Mouse (Mus musculus): ENCODE data around the gene Grm3. TPM values are rescaled to one million over a fixed set of nuclear protein-coding genes. Genes with fewer than 3 reads are reported as not detected.

The Grm3 gene
- polyA plus RNA-seq, 1 experiment from 2014 or later: 0.04 TPM

GRCm38 (mm10) chr5:9497235-9497634, 227.7 kb downstream of the Grm3 start:
- no peak for ATAC-seq
- H3K4me3 ChIP-seq (ENCODE audit: low read depth, low read length): no peak overlapping the region
- no peak for DNase-seq (ENCODE audit: low spot score)
- 70% methylated on average over 4 of the region's 4 CpGs for WGBS
- no peaks in the 10 kb centered on the region for H3K27me3 ChIP-seq (replicated peaks; ENCODE audit: insufficient read depth, low read length)
- no peak overlapping the region for H3K4me2 ChIP-seq (replicated peaks; ENCODE audit: low read depth, low read length)
- no peaks in the 10 kb centered on the region for H3K36me3 ChIP-seq (ENCODE audit: insufficient read depth, low read length)
- no peak overlapping the region for H3K9ac ChIP-seq (replicated peaks; ENCODE audit: low read depth)
- TF ChIP-seq EP300 (IDR thresholded peaks at IDR 0.05) (no peak), CTCF (IDR thresholded peaks at IDR 0.05) (no peak)
- H3K9me3 ChIP-seq (ENCODE audit: low read length): no peaks in the 10 kb centered on the region
- H3K4me1 ChIP-seq (ENCODE audit: insufficient read depth, low read depth, low read length): no peaks in the 10 kb centered on the region
- H3K27ac ChIP-seq (ENCODE audit: low read length): no peak overlapping the region

DNA sequence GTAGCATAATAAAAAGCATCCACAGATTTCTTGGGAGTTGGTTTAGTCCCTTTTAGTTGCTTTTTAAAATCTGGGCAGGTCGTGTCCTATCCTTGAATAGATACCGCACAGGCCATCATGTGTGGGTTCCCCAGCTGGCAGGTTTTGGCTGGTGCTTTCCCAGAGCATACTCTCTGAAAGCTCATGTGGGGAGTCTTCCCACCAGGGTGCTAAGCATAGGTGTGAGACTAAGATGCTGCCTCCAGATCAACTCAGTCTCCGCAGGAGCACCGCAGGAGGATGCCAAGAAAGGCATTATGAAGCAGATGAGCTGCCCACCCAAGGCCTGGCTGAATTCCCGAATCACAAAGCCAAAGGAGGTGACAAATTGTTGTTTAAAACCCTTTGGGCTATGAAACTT, 229.5 kb downstream of the Grm3 start:
- Histone ChIP-seq H3K4me3 (ENCODE audit: low read depth, low read length) (no peak overlapping the region), H3K27me3 (replicated peaks; ENCODE audit: insufficient read depth, low read length) (no peaks in the 10 kb centered on the region), H3K9me3 (ENCODE audit: low read length) (no peaks in the 10 kb centered on the region), H3K4me1 (ENCODE audit: insufficient read depth, low read depth, low read length) (no peaks in the 10 kb centered on the region), H3K9ac (replicated peaks; ENCODE audit: low read depth) (no peak overlapping the region), H3K4me2 (replicated peaks; ENCODE audit: low read depth, low read length) (no peak overlapping the region), H3K36me3 (ENCODE audit: insufficient read depth, low read length) (no peaks in the 10 kb centered on the region), H3K27ac (ENCODE audit: low read length) (no peak overlapping the region)
- WGBS: 26% methylated on average over 5 of the region's 5 CpGs
- no peak for ATAC-seq
- TF ChIP-seq EP300 (IDR thresholded peaks at IDR 0.05) (no peak), CTCF (IDR thresholded peaks at IDR 0.05) (no peak)
- DNase-seq (ENCODE audit: low spot score): no peak

DNA sequence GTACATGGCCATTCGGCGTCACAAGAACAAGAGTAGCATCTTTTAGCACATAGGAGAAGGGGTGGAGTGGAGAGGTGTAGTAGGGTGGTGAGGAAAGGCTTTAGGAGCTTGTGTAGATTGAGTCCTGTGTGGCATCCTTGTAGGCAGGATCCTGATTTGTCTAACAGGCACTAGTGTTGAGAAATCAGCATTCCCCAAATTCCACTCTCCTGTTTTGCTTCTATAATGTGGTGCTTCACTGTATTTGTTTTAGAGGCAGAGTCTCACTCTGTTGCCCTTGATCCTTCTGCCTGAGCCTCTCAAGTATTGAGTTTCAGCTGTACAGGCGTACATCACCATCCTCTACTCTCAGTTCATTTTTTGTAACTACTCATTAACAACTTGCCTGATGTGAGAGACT, 247.4 kb downstream of the Grm3 start:
- H3K4me3 ChIP-seq (ENCODE audit: low read depth, low read length): no peak overlapping the region
- no peaks in the 10 kb centered on the region for H3K36me3 ChIP-seq (ENCODE audit: insufficient read depth, low read length)
- no peak for ATAC-seq
- TF ChIP-seq CTCF (IDR thresholded peaks at IDR 0.05) (no peak), EP300 (IDR thresholded peaks at IDR 0.05) (no peak)
- 44% methylated on average over 3 of the region's 3 CpGs for WGBS
- H3K27me3 ChIP-seq (replicated peaks; ENCODE audit: insufficient read depth, low read length): no peaks in the 10 kb centered on the region
- DNase-seq (ENCODE audit: low spot score): no peak
- H3K9ac ChIP-seq (replicated peaks; ENCODE audit: low read depth): no peak overlapping the region
- H3K4me1 ChIP-seq (ENCODE audit: insufficient read depth, low read depth, low read length): no peaks in the 10 kb centered on the region
- no peaks in the 10 kb centered on the region for H3K9me3 ChIP-seq (ENCODE audit: low read length)
- H3K27ac ChIP-seq (ENCODE audit: low read length): no peak overlapping the region
- no peak overlapping the region for H3K4me2 ChIP-seq (replicated peaks; ENCODE audit: low read depth, low read length)

DNA sequence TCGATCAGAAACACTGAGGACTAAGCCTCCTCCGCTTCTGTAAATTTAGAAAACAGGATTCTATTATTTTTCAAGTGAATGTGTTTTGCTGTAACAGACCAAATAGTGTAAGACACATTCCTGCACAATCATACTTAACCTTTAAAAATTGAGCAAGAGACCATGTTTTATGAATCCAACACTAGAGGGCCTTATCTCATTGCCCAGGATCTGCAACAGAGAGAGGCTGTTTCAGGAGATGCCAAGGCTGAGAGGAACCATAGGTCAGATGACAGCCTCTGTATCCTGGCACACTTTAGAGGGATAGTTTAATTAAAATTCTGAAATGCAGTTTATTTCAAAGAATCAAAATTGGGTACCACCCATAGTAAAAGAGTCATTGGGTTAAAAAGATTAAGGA, 271.7 kb downstream of the Grm3 start:
- Histone ChIP-seq H3K36me3 (ENCODE audit: insufficient read depth, low read length) (no peaks in the 10 kb centered on the region), H3K9me3 (ENCODE audit: low read length) (no peaks in the 10 kb centered on the region), H3K27me3 (replicated peaks; ENCODE audit: insufficient read depth, low read length) (no peaks in the 10 kb centered on the region), H3K27ac (ENCODE audit: low read length) (no peak overlapping the region), H3K9ac (replicated peaks; ENCODE audit: low read depth) (no peak overlapping the region), H3K4me2 (replicated peaks; ENCODE audit: low read depth, low read length) (no peak overlapping the region), H3K4me1 (ENCODE audit: insufficient read depth, low read depth, low read length) (no peaks in the 10 kb centered on the region), H3K4me3 (ENCODE audit: low read depth, low read length) (no peak overlapping the region)
- ATAC-seq (no peak), DNase-seq (ENCODE audit: low spot score) (no peak)
- no peak for TF ChIP-seq EP300 (IDR thresholded peaks at IDR 0.05)
- no peak for TF ChIP-seq CTCF (IDR thresholded peaks at IDR 0.05)
- 82% methylated on average over 2 of the region's 2 CpGs for WGBS

DNA sequence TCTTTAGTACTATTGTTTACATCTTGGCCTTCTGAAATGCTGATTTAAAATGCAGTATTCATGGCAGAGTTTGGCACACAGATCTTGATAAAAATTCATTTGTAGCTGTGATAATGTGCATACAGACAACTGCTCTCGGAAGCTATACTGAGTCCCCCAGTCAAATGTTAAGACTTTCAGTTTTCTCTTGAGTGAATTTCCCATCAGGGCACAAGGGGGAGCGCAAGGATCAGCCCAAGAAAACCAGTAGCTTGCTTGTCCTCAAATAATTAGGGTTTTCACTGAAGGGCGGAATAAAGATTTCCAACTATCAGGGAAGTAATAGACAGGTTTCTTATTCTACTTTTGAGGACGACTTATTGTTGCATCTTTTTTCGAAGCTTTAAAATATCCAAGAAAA, 275.4 kb downstream of the Grm3 start:
- WGBS: 68% methylated on average over 5 of the region's 5 CpGs

GRCm38 (mm10) chr5:9448931-9449330, 276.0 kb downstream of the Grm3 start:
- H3K27me3 ChIP-seq (replicated peaks; ENCODE audit: insufficient read depth, low read length): no peaks in the 10 kb centered on the region
- H3K9me3 ChIP-seq (ENCODE audit: low read length): no peaks in the 10 kb centered on the region
- no peaks in the 10 kb centered on the region for H3K36me3 ChIP-seq (ENCODE audit: insufficient read depth, low read length)
- H3K4me3 ChIP-seq (ENCODE audit: low read depth, low read length): no peak overlapping the region
- no peaks in the 10 kb centered on the region for H3K4me1 ChIP-seq (ENCODE audit: insufficient read depth, low read depth, low read length)
- ATAC-seq (no peak), DNase-seq (ENCODE audit: low spot score) (no peak)
- no peak overlapping the region for H3K9ac ChIP-seq (replicated peaks; ENCODE audit: low read depth)
- no peak for TF ChIP-seq CTCF (IDR thresholded peaks at IDR 0.05)
- H3K27ac ChIP-seq (ENCODE audit: low read length): no peak overlapping the region
- WGBS: 85% methylated on average over 6 of the region's 6 CpGs
- no peak overlapping the region for H3K4me2 ChIP-seq (replicated peaks; ENCODE audit: low read depth, low read length)

More for the DNA sequence above, 275.4 kb downstream of the Grm3 start:
- Histone ChIP-seq H3K27me3 (replicated peaks; ENCODE audit: insufficient read depth, low read length) (no peaks in the 10 kb centered on the region), H3K9me3 (ENCODE audit: low read length) (no peaks in the 10 kb centered on the region), H3K4me2 (replicated peaks; ENCODE audit: low read depth, low read length) (no peak overlapping the region), H3K4me3 (ENCODE audit: low read depth, low read length) (no peak overlapping the region), H3K4me1 (ENCODE audit: insufficient read depth, low read depth, low read length) (no peaks in the 10 kb centered on the region), H3K9ac (replicated peaks; ENCODE audit: low read depth) (no peak overlapping the region), H3K36me3 (ENCODE audit: insufficient read depth, low read length) (no peaks in the 10 kb centered on the region), H3K27ac (ENCODE audit: low read length) (no peak overlapping the region)
- no peak for TF ChIP-seq EP300 (IDR thresholded peaks at IDR 0.05)
- no peak for TF ChIP-seq CTCF (IDR thresholded peaks at IDR 0.05)
- DNase-seq (ENCODE audit: low spot score) (no peak), ATAC-seq (no peak)

DNA sequence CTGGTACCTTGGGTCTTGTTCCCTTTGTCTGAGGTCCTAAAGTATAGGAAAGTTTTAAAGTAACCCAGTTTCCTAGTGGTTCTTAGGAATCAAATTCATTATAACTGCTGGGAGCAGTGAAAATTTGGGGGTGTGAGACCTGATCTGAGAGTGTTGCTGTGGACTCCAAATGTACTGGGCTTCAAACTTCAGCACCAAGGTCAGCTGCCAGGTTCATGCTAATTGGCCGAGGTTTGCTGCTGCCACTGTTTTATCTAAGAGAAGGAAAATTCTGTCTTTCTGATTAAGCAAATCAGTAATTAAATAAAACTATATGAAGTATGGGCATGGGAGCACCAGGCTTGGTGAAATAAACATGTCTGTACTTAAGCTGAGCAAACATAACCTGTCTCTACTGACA, 278.8 kb downstream of the Grm3 start:
- 3% methylated on average over 1 of the region's 1 CpGs for WGBS
- Histone ChIP-seq H3K4me1 (ENCODE audit: insufficient read depth, low read depth, low read length) (no peaks in the 10 kb centered on the region), H3K4me3 (ENCODE audit: low read depth, low read length) (no peak overlapping the region), H3K9ac (replicated peaks; ENCODE audit: low read depth) (no peak overlapping the region), H3K36me3 (ENCODE audit: insufficient read depth, low read length) (no peaks in the 10 kb centered on the region), H3K27ac (ENCODE audit: low read length) (no peak overlapping the region), H3K27me3 (replicated peaks; ENCODE audit: insufficient read depth, low read length) (no peaks in the 10 kb centered on the region), H3K4me2 (replicated peaks; ENCODE audit: low read depth, low read length) (no peak overlapping the region), H3K9me3 (ENCODE audit: low read length) (no peaks in the 10 kb centered on the region)
- ATAC-seq: no peak
- DNase-seq (ENCODE audit: low spot score): peak; percentile 15
- TF ChIP-seq CTCF (IDR thresholded peaks at IDR 0.05) (no peak), EP300 (IDR thresholded peaks at IDR 0.05) (no peak)
